Mouse (Mus musculus): ENCODE measurements around the gene Cd72. TPM values are rescaled to one million over a fixed set of nuclear protein-coding genes. Genes with fewer than 3 reads are reported as not detected.

The Cd72 gene
- polyA plus RNA-seq, 1 experiment, result 26.7 TPM

DNA sequence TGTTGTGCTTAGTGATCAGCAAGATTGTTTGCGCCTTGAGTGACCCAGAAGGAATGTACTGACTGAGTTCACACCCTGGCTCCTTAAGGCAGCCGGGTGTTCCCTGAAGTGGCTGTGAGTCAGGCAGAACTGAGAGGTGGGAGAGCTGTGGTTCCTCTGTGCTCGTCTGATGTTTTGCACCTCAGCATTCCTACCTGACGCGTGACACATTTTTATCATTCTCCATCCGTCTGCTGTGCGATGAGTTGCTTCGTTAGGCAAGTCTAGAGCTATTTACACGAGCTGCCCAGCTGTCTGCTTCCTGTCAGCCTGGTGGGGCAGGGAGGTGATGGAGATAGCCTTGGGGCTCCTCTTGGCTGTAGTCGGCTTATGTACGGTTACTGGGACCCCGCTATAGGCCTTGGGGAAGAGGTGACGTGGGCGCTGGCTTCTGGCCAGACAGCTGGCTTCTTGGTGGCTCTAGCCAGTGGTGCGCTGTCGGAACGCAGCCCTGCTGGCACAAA lies 55.5 kb downstream of the Cd72 start:
- TF ChIP-seq FLI1 (IDR thresholded peaks at IDR 0.05; ENCODE audit: low read length) (no peak), GATA1 (IDR thresholded peaks at IDR 0.05; ENCODE audit: borderline replicate concordance, low read length) (no peak)
- peaks cover 44% of the 10 kb centered on the region for H3K27me3 ChIP-seq (replicated peaks)
- peaks cover 45% of the 10 kb centered on the region for H3K36me3 ChIP-seq (replicated peaks; ENCODE audit: low read length)
- H3K9me3 ChIP-seq, result no peaks in the 10 kb centered on the region
- no peak overlapping the region for H3K4me3 ChIP-seq (replicated peaks)
- H3K4me1 ChIP-seq, result peaks cover 3% of the 10 kb centered on the region; the same call in 1 of the 2 replicates

DNA sequence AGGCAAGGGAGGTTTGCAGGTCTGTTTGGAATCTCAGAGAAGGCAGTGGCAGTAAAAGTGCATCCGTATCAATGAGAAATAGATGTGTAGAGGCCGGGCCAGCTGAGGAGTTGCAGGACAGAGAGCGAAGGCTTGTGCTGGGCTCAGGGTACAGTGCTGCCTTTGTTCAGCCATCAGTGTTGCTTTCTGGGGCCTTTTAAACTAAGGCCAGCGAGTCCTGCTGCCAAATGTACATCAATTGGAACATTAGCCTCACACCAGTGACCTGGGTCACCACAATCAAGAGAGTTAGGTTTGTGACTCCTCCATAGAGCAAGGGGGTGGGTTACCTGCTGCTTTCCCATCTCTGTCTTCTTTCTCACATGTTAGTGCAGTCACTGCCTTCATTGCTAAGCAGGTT lies 56.4 kb downstream of the Cd72 start:
- Histone ChIP-seq H3K4me1 (peaks cover 3% of the 10 kb centered on the region; the same call in 1 of the 2 replicates), H3K27me3 (replicated peaks) (peaks cover 39% of the 10 kb centered on the region), H3K4me3 (replicated peaks) (no peak overlapping the region), H3K36me3 (replicated peaks; ENCODE audit: low read length) (peaks cover 45% of the 10 kb centered on the region), H3K9me3 (no peaks in the 10 kb centered on the region)
- TF ChIP-seq FLI1 (IDR thresholded peaks at IDR 0.05; ENCODE audit: low read length) (no peak), GATA1 (IDR thresholded peaks at IDR 0.05; ENCODE audit: borderline replicate concordance, low read length) (no peak)

Other genes starting within 250 kb of the Cd72 start
- gene Atp8b5, start 187.5 kb downstream of the Cd72 start, polyA plus RNA-seq (2012; ENCODE audit: insufficient read depth, low replicate concordance), result not detected in 2 replicates
- 11.5 and 32.0 TPM in 2 replicates for gene Rusc2, start 72.6 kb downstream of the Cd72 start, polyA plus RNA-seq (2012; ENCODE audit: insufficient read depth, low replicate concordance)
- 0.55 TPM in 1 of 2 replicates, not detected in the other for gene Fam166b, start 25.5 kb downstream of the Cd72 start, polyA plus RNA-seq (2012; ENCODE audit: insufficient read depth, low replicate concordance)
- 28.2 and 39.0 TPM in 2 replicates for gene Tesk1, start 12.7 kb downstream of the Cd72 start, polyA plus RNA-seq (2012; ENCODE audit: insufficient read depth, low replicate concordance)
- 3.9 TPM in 1 of 2 replicates, not detected in the other for gene Sit1, start 29.1 kb upstream of the Cd72 start, polyA plus RNA-seq (2012; ENCODE audit: insufficient read depth, low replicate concordance)
- gene Ccdc107, start 38.3 kb upstream of the Cd72 start, polyA plus RNA-seq (2012; ENCODE audit: insufficient read depth, low replicate concordance), result 74.6 and 104 TPM in 2 replicates
- 9.6 and 20.9 TPM in 2 replicates for gene Arhgef39, start 45.1 kb upstream of the Cd72 start, polyA plus RNA-seq (2012; ENCODE audit: insufficient read depth, low replicate concordance)
- 1.4 and 11.2 TPM in 2 replicates for gene Car9, start 52.3 kb upstream of the Cd72 start, polyA plus RNA-seq (2012; ENCODE audit: insufficient read depth, low replicate concordance)
- 4.7 TPM in 1 of 2 replicates, not detected in the other for gene Tpm2, start 69.1 kb upstream of the Cd72 start, polyA plus RNA-seq (2012; ENCODE audit: insufficient read depth, low replicate concordance)
- 2.7 TPM in 1 of 2 replicates, not detected in the other for gene Creb3, start 107.7 kb upstream of the Cd72 start, polyA plus RNA-seq (2012; ENCODE audit: insufficient read depth, low replicate concordance)
- gene Tln1, start 108.1 kb upstream of the Cd72 start, polyA plus RNA-seq (2012; ENCODE audit: insufficient read depth, low replicate concordance), result 637 and 823 TPM in 2 replicates
- gene Rgp1, start 124.1 kb upstream of the Cd72 start, polyA plus RNA-seq (2012; ENCODE audit: insufficient read depth, low replicate concordance), result 26.9 and 28.2 TPM in 2 replicates
- 9.1 and 40.1 TPM in 2 replicates for gene Gba2, start 124.2 kb upstream of the Cd72 start, polyA plus RNA-seq (2012; ENCODE audit: insufficient read depth, low replicate concordance)
- gene Msmp, start 129.9 kb upstream of the Cd72 start, polyA plus RNA-seq (2012; ENCODE audit: insufficient read depth, low replicate concordance), result not detected in 2 replicates
- not detected in 2 replicates for gene Npr2, start 177.3 kb upstream of the Cd72 start, polyA plus RNA-seq (2012; ENCODE audit: insufficient read depth, low replicate concordance)
- not detected in 2 replicates for gene Spag8, start 199.0 kb upstream of the Cd72 start, polyA plus RNA-seq (2012; ENCODE audit: insufficient read depth, low replicate concordance)
- gene Hint2, start 201.8 kb upstream of the Cd72 start, polyA plus RNA-seq (2012; ENCODE audit: insufficient read depth, low replicate concordance), result 8.0 and 30.1 TPM in 2 replicates
- gene Tmem8b, start 214.3 kb upstream of the Cd72 start, polyA plus RNA-seq (2012; ENCODE audit: insufficient read depth, low replicate concordance), result 2.8 TPM in 1 of 2 replicates, not detected in the other
- gene Fam221b, start 214.5 kb upstream of the Cd72 start, polyA plus RNA-seq (2012; ENCODE audit: insufficient read depth, low replicate concordance), result 0.29 TPM in 1 of 2 replicates, not detected in the other
- not detected in 2 replicates for gene Olfr70, start 246.2 kb upstream of the Cd72 start, polyA plus RNA-seq (2012; ENCODE audit: insufficient read depth, low replicate concordance)